Mouse (Mus musculus) layer of hippocampus, postnatal 25 days (tissue): ENCODE measurements around the gene Rora. TPM values are rescaled to one million over a fixed set of nuclear protein-coding genes. Genes with fewer than 3 reads are reported as not detected.

ENCODE experiments used
- DNase-seq, 2 experiments: peaks; one replicate each; pipeline ENCODE4 v3.0.0; 2022; ENCODE audit warnings: mixed read lengths in 2 of 2, low spot score in 1 of 2; ENCODE audit errors: extremely low spot score in 1 of 2
- total RNA-seq, 2 experiments: library from RNA; stranded (reverse); gene quantifications; 2 replicates each; pipeline ENCODE4 v1.2.3; 2021

Rora gene
- total RNA-seq, 2 experiments from 2014 or later: 27.4 to 27.6 TPM

DNA sequence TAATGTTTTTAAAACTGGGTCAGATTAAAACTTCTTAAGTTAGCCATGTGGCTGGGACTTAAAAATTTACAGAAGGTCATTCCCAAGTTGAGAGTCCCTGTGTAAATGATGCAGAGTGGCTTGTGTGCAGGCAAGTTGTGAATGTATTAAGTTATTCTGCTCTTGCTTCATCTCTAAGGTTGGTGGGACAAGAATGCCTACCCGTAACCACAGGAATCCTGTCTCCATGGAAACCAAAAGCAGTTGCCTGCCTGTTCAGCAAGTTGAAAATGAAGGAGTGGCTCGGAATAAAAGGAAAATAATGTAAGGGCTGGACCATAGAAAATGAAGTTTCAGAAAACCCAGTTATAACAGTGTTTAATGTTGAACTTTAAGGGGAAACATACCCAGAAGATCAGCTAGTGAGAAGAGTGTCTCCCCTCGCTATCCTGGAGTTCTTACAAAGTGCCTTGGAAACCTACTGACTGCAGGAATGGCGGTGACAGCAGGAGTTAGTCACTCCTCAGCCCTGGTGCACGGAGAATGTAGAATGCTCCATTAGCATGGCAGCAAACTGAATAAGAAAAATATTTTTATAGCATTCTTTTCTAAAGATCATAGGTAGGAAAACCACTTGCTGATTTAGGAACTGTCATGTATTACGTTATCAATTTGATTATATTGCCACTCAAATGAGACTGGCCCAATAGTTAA, 778.4 kb downstream of the Rora start:
- DNase-seq: no peak

DNA sequence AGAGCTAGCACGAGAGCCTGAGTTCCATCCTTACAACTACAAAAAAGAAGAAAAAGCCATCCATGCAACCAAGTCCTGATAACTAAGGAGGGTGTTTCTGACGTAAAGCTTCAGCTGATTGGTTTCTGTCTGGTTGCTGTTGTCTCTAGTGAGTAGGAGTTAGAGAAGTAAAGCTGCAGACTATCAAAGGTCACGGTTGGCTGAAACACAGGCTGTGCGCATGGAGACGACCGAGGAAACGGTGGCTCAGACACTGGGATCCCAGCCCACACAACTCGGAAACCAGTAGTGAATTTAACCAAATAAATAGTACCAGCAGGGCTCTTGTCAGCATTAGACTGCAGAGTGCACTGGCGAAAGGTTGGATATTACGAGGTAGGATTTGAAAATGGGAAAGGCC, 781.6 kb downstream of the Rora start:
- no peak for DNase-seq

DNA sequence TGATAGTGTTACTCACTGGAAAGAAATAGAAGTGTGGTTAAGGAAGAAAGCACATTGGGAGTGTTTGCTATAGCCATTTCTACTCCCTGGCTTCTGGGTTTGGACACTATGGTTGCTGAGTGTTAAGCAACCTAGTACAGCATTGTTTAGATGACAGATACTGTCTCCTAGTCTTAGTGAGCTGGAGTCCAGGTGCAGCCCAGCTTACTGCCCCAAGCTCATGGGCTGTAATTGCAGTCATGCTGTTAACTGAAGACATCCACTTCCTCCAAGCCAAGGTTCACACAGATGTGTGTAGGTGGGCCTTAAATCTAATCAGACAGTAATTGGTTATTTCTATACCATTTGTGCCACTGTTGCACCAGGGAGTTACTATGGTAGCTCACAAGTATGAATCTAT, 782.1 kb downstream of the Rora start:
- no peak for DNase-seq
